Mouse (Mus musculus): ENCODE measurements around the gene Vamp9.

GRCm38 (mm10) chr5:99952513-99952912, 46.5 kb downstream of the Vamp9 start:
- TF ChIP-seq CTCF (IDR thresholded peaks at IDR 0.05; ENCODE audit: control insufficient read depth, insufficient read depth, insufficient replicate concordance, low read depth, low read length) = no peak
- no peak for TF ChIP-seq POLR2A (IDR thresholded peaks at IDR 0.05; ENCODE audit: control insufficient read depth, low read depth, low read length)

All from testis, adult 2 months (tissue).